Mouse (Mus musculus): ENCODE measurements around the gene Syt13. TPM values are rescaled to one million over a fixed set of nuclear protein-coding genes. Genes with fewer than 3 reads are reported as not detected.

Gene Syt13
- polyA plus RNA-seq, 1 experiment from 2014 or later, result 21.8 TPM

DNA sequence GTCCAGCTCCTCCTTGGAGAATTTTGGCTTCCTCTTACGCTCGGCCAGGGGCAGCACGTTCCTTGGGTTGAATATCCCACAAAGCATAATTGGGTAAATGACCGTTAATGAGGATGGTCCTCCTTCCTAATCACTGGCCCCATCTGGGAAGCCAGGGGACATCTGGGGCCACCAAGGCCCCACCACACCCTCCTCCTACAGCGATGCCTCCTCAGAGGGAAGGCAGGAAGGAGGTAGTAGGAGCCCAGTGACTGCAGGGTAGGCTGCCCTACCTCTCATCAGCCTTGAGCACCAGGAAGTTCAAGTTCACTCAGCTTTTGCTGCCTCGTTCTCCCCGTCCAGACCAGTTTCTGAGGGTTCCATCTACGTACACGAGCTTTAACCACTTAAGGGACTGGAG is 74.7 kb downstream of the Syt13 start:
- no peak for ATAC-seq (replicated peaks)
- Histone ChIP-seq H3K27me3 (no peaks in the 10 kb centered on the region), H3K9ac (replicated peaks) (no peak overlapping the region), H3K4me2 (replicated peaks) (no peak overlapping the region), H3K9me3 (no peaks in the 10 kb centered on the region), H3K36me3 (peaks cover 6% of the 10 kb centered on the region; the same call in 1 of the 2 replicates), H3K4me3 (no peak overlapping the region), H3K27ac (replicated peaks) (no peak overlapping the region), H3K4me1 (peaks cover 10% of the 10 kb centered on the region)
- 85% methylated on average over 9 of the region's 9 CpGs for WGBS

DNA sequence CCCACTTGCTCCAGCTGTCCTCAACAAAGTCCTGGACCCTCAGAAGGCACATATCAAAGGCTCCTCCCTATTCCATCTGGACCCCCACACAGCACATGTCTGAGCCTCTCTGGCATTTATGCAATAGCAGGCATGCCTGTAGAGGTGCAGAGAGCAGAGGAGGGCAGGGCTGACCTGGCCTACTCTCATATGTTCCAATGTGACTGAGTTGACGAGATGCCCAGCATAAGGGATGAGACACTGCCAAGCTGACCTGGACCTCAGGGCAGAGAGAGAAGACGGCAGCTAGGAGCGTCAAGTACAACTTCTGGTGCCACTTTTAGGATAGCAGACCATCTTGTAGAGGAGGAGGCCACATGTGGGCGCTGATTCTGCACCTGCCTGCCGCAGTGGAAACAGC is 77.1 kb downstream of the Syt13 start:
- Histone ChIP-seq H3K9ac (replicated peaks) (no peak overlapping the region), H3K27ac (replicated peaks) (no peak overlapping the region), H3K9me3 (no peaks in the 10 kb centered on the region), H3K4me2 (replicated peaks) (no peak overlapping the region), H3K36me3 (peaks cover 6% of the 10 kb centered on the region; the same call in 1 of the 2 replicates), H3K4me3 (no peak overlapping the region), H3K27me3 (no peaks in the 10 kb centered on the region), H3K4me1 (peaks cover 10% of the 10 kb centered on the region)
- WGBS, result 93% methylated on average over 5 of the region's 5 CpGs
- no peak for ATAC-seq (replicated peaks)

DNA sequence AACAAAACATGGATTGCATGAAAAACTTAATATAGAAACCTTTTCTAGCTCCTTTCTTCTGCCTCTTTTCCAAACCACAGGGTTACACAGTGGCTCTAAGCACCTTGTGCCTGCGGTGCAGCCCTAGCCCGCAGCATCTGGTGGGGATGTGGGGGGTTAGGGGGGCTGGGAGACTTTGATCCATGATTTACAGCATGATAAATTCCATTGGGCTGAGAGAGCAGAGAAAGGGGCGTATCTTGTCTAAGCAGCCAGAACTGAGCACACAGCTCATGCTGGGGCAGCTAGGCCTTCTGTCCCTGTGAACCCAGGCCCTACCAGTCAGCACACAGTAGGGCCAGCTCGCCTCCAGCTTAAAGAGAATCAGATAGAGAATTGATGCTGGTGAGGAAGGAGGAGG is 90.1 kb downstream of the Syt13 start:
- ATAC-seq (replicated peaks), result no peak
- H3K4me1 ChIP-seq, result no peaks in the 10 kb centered on the region
- 82% methylated on average over 4 of the region's 4 CpGs for WGBS
- H3K4me3 ChIP-seq, result no peak overlapping the region
- no peak overlapping the region for H3K27ac ChIP-seq (replicated peaks)
- no peaks in the 10 kb centered on the region; the same call in none of the 2 replicates for H3K36me3 ChIP-seq
- no peak overlapping the region for H3K9ac ChIP-seq (replicated peaks)
- H3K9me3 ChIP-seq, result no peaks in the 10 kb centered on the region
- no peak overlapping the region for H3K4me2 ChIP-seq (replicated peaks)
- no peaks in the 10 kb centered on the region for H3K27me3 ChIP-seq

Other genes starting within 250 kb of the Syt13 start
- gene Prdm11, start 131.1 kb downstream of the Syt13 start, polyA plus RNA-seq (2015; fragmentation: Nextera tagmentation; extraction: Ambion mirVana), result 2.6 TPM in 2 replicates